Mouse (Mus musculus): Measurements from ENCODE around the gene Castor1. TPM values are rescaled to one million over a fixed set of nuclear protein-coding genes. Genes with fewer than 3 reads are reported as not detected.
A peak's percentile ranks its signal among the peaks of the same experiment; 100 is the strongest.
"Not testable (repeated sequence)": the region's sequence is repeated elsewhere in the genome, so short reads cannot be mapped to it uniquely, and the experiment has no call there.

Gene Castor1
- 1 to 10 TPM; 6.3 to 9.1 TPM for total RNA-seq (2021)
- long read RNA-seq, experiment 1, partial matches to known transcripts: 1 of 9 reads
- long read RNA-seq, experiment 1, other reads (novel, unspliced or antisense): 5 of 9 reads
- long read RNA-seq, experiment 2, partial matches to known transcripts: 0 of 2 reads
- long read RNA-seq, experiment 2, other reads (novel, unspliced or antisense): 1 of 2 reads

GRCm38 (mm10) chr11:4217914-4218629 lies at the start of gene Castor1:
Gene Castor1 (plus strand): TSS chr11:4218225.
- peak; percentile 34 to 55 for DNase-seq (ENCODE audit: low spot score in 2 of 2)

GRCm38 (mm10) chr11:4174586-4174985 lies 43.4 kb upstream of the Castor1 start:
- DNase-seq (ENCODE audit: low spot score in 2 of 2): peak; percentile 58 to 85

GRCm38 (mm10) chr11:4177716-4178115 lies 40.3 kb upstream of the Castor1 start:
- no peak for DNase-seq (ENCODE audit: low spot score in 2 of 2)

GRCm38 (mm10) chr11:4182061-4182460 lies 36.0 kb upstream of the Castor1 start:
- no peak for DNase-seq (ENCODE audit: low spot score in 2 of 2)

GRCm38 (mm10) chr11:4183511-4183910 lies 34.5 kb upstream of the Castor1 start:
- no peak for DNase-seq (ENCODE audit: low spot score in 2 of 2)

- DNase-seq (ENCODE audit: low spot score in 2 of 2): no peak
These were observed 33.6 kb upstream of the Castor1 start for GRCm38 (mm10) chr11:4184251-4184952.

- DNase-seq (ENCODE audit: low spot score in 2 of 2): not testable (repeated sequence)
These were observed 32.5 kb upstream of the Castor1 start for GRCm38 (mm10) chr11:4185480-4185879.

GRCm38 (mm10) chr11:4186486-4187317 lies 31.3 kb upstream of the Castor1 start, which contains the start of gene Tbc1d10a:
Gene Tbc1d10a (plus strand): TSS chr11:4186789.
- peak; percentile 96 to 98 for DNase-seq (ENCODE audit: low spot score in 2 of 2)

- DNase-seq (ENCODE audit: low spot score in 2 of 2): no peak
These were observed 30.7 kb upstream of the Castor1 start for GRCm38 (mm10) chr11:4187318-4187700.

GRCm38 (mm10) chr11:4189182-4189581 lies 28.8 kb upstream of the Castor1 start:
- no peak for DNase-seq (ENCODE audit: low spot score in 2 of 2)

GRCm38 (mm10) chr11:4190677-4191076 lies 27.3 kb upstream of the Castor1 start:
- no peak for DNase-seq (ENCODE audit: low spot score in 2 of 2)

GRCm38 (mm10) chr11:4192757-4193156 lies 25.3 kb upstream of the Castor1 start:
- no peak for DNase-seq (ENCODE audit: low spot score in 2 of 2)

- DNase-seq (ENCODE audit: low spot score in 2 of 2): no peak
These were observed 24.6 kb upstream of the Castor1 start for GRCm38 (mm10) chr11:4193420-4193819.

GRCm38 (mm10) chr11:4195597-4196031 lies 22.4 kb upstream of the Castor1 start:
- no peak for DNase-seq (ENCODE audit: low spot score in 2 of 2)

- DNase-seq (ENCODE audit: low spot score in 2 of 2): no peak
These were observed 21.4 kb upstream of the Castor1 start for GRCm38 (mm10) chr11:4196636-4197035.

GRCm38 (mm10) chr11:4197691-4198090 lies 20.3 kb upstream of the Castor1 start:
- DNase-seq (ENCODE audit: low spot score in 2 of 2): no peak

- no peak for DNase-seq (ENCODE audit: low spot score in 2 of 2)
These were observed 15.9 kb upstream of the Castor1 start for GRCm38 (mm10) chr11:4201981-4202700.

GRCm38 (mm10) chr11:4202995-4203704 lies 14.9 kb upstream of the Castor1 start:
- DNase-seq (ENCODE audit: low spot score in 2 of 2): no peak

- DNase-seq (ENCODE audit: low spot score in 2 of 2): no peak
These were observed 14.3 kb upstream of the Castor1 start for GRCm38 (mm10) chr11:4203705-4204074.

- DNase-seq (ENCODE audit: low spot score in 2 of 2): no peak
These were observed 12.8 kb upstream of the Castor1 start for GRCm38 (mm10) chr11:4205097-4205655.

Data from layer of hippocampus, postnatal 14 days (tissue).